8 mouse cellular contexts compared by ENCODE assay signal in genomic region chr16:78930382-78931286, GRCm38 (mm10). TPM values are rescaled to one million over a fixed set of nuclear protein-coding genes. Genes with fewer than 3 reads are reported as not detected.
A peak's percentile ranks its signal among the peaks of the same experiment; 100 is the strongest.
DNase-seq lines count a peak whose midpoint lies in the region; ATAC-seq lines count a peak whose summit lies in the region.

TSS of gene Chodl (plus strand) at chr16:78930948.

- H3K4me1 ChIP-seq in heart, embryonic 10.5 days, result peaks cover 10% of the 10 kb centered on the region
- H3K4me1 ChIP-seq in hindbrain, embryonic 10.5 days (replicated peaks), result peaks cover 12% of the 10 kb centered on the region
- peaks cover 13% of the 10 kb centered on the region for H3K4me1 ChIP-seq in limb, embryonic 15.5 days

- peak within 1 kb of the TSS; percentile 40 for H3K9ac ChIP-seq in limb, embryonic 15.5 days

- H3K4me2 ChIP-seq in limb, embryonic 15.5 days, result peak within 1 kb of the TSS; percentile 83

- peak within 1 kb of the TSS; percentile 60 for H3K4me3 ChIP-seq in heart, embryonic 10.5 days
- peak within 1 kb of the TSS; percentile 61 for H3K4me3 ChIP-seq in hindbrain, embryonic 10.5 days
- H3K4me3 ChIP-seq in limb, embryonic 15.5 days, result peak within 1 kb of the TSS; percentile 48

- H3K36me3 ChIP-seq in heart, embryonic 10.5 days, result no peaks in the 10 kb centered on the region
- H3K36me3 ChIP-seq in hindbrain, embryonic 10.5 days, result no peaks in the 10 kb centered on the region
- H3K36me3 ChIP-seq in limb, embryonic 15.5 days, result no peaks in the 10 kb centered on the region

- no peaks in the 10 kb centered on the region for H3K9me3 ChIP-seq in heart, embryonic 10.5 days
- H3K9me3 ChIP-seq in hindbrain, embryonic 10.5 days, result no peaks in the 10 kb centered on the region
- no peaks in the 10 kb centered on the region for H3K9me3 ChIP-seq in limb, embryonic 15.5 days

- ATAC-seq in limb, embryonic 15.5 days (ENCODE audit: insufficient number of reproducible peaks, low FRiP score, low TSS enrichment, low read depth), result peak; percentile 78

- H3K27me3 ChIP-seq in heart, embryonic 10.5 days (ENCODE audit: insufficient read depth, poor library complexity, severe bottlenecking), result peaks cover 15% of the 10 kb centered on the region; the same call in 1 of the 2 replicates
- H3K27me3 ChIP-seq in hindbrain, embryonic 10.5 days (ENCODE audit: insufficient read depth, poor library complexity, severe bottlenecking), result peaks cover 12% of the 10 kb centered on the region
- H3K27me3 ChIP-seq in limb, embryonic 15.5 days, result no peaks in the 10 kb centered on the region; the same call in 1 of the 2 replicates

- H3K27ac ChIP-seq in heart, embryonic 10.5 days, result no peak within 1 kb of the TSS
- H3K27ac ChIP-seq in hindbrain, embryonic 10.5 days, result peak within 1 kb of the TSS; percentile 62; the same call in 1 of the 2 replicates
- H3K27ac ChIP-seq in limb, embryonic 15.5 days, result peak within 1 kb of the TSS; percentile 61

- DNase-seq in heart, embryonic 10.5 days (ENCODE audit: low spot score), result no peak
- no peak for DNase-seq in heart, adult 11 months
- DNase-seq in ES-CJ7 (ENCODE audit: low read depth, low spot score), result peak; percentile 5
- peak; percentile 50 for DNase-seq in embryo, embryonic 9.5 days (ENCODE audit: extremely low spot score)
- peak; percentile 55 for DNase-seq in hindbrain, embryonic 10.5 days (ENCODE audit: low spot score)
- DNase-seq in retina, postnatal 7 days (ENCODE audit: low read depth, low spot score), result peak; percentile 14
- no peak for DNase-seq in spleen, postnatal 10 days (ENCODE audit: low spot score in 2 of 2)

- WGBS in heart, embryonic 10.5 days, result 14% methylated on average over 19 of the region's 19 CpGs
- WGBS in hindbrain, embryonic 10.5 days, result 16% methylated on average over 19 of the region's 19 CpGs
- WGBS in limb, embryonic 15.5 days, result 8% methylated on average over 19 of the region's 19 CpGs

RNA-seq across cellular contexts. Expression of gene Chodl, which starts in this region (rescaled TPM):
- 0.09 TPM in 1 of 2 replicates, not detected in the other for polyA plus RNA-seq in heart, embryonic 10.5 days (2016; fragmentation: Nextera tagmentation; extraction: Ambion mirVana)
- polyA plus RNA-seq in hindbrain, embryonic 10.5 days (2016; fragmentation: Nextera tagmentation; extraction: Ambion mirVana), result 0.90 and 2.0 TPM in 2 replicates
- polyA plus RNA-seq in limb, embryonic 15.5 days (2015; fragmentation: Nextera tagmentation; extraction: Ambion mirVana), result 97.6 and 97.8 TPM in 2 replicates

Comparison
In these comparisons a context has a peak if more than half of its experiments do, and no peak if none do; other contexts are left out.
1. RNA of gene Chodl (polyA plus RNA-seq): 97.6 to 97.8 TPM in limb, embryonic 15.5 days; 0.90 to 2.0 TPM in hindbrain, embryonic 10.5 days and 0.09 TPM in heart, embryonic 10.5 days; every median in the first group is over 10 times any median in the second.
2. DNase-seq: peak in ES-CJ7 (single experiment), embryo, embryonic 9.5 days (single experiment), hindbrain, embryonic 10.5 days (single experiment) and retina, postnatal 7 days (single experiment); none in heart, embryonic 10.5 days (single experiment), heart, adult 11 months (single experiment) and spleen, postnatal 10 days (0 of 2).
3. Peak in every context shown above with its lines, with median percentiles within 50 percentile points of each other: H3K4me3 ChIP-seq.